Mouse (Mus musculus): Measurements from ENCODE around the gene Prb1. TPM values are rescaled to one million over a fixed set of nuclear protein-coding genes. Genes with fewer than 3 reads are reported as not detected.
"Not testable (repeated sequence)": the region's sequence is repeated elsewhere in the genome, so short reads cannot be mapped to it uniquely, and the experiment has no call there.

The Prb1 gene
- polyA plus RNA-seq (2015; fragmentation: Nextera tagmentation; extraction: Ambion mirVana) = not detected in 2 replicates

GRCm38 (mm10) chr6:132210421-132210820 is at the start of gene Prb1:
Prb1 (minus strand) TSS chr6:132210521.
- H3K4me1 ChIP-seq; H3K27me3 ChIP-seq; ATAC-seq; H3K4me2 ChIP-seq; H3K9ac ChIP-seq; H3K4me3 ChIP-seq; H3K36me3 ChIP-seq (ENCODE audit: poor library complexity, severe bottlenecking); H3K27ac ChIP-seq; H3K9me3 ChIP-seq (replicated peaks): not testable (repeated sequence)

Other genes starting within 250 kb of the Prb1 start
- gene Prpmp5, start 104.2 kb upstream of the Prb1 start, polyA plus RNA-seq (2015; fragmentation: Nextera tagmentation; extraction: Ambion mirVana) = not detected in 2 replicates
- gene Gm8882, start 153.6 kb upstream of the Prb1 start, polyA plus RNA-seq (2015; fragmentation: Nextera tagmentation; extraction: Ambion mirVana) = not detected in 2 replicates

All from forebrain, embryonic 13.5 days (tissue).